Comparison of ENCODE assay signal across 20 mouse cellular contexts in the genomic region with DNA sequence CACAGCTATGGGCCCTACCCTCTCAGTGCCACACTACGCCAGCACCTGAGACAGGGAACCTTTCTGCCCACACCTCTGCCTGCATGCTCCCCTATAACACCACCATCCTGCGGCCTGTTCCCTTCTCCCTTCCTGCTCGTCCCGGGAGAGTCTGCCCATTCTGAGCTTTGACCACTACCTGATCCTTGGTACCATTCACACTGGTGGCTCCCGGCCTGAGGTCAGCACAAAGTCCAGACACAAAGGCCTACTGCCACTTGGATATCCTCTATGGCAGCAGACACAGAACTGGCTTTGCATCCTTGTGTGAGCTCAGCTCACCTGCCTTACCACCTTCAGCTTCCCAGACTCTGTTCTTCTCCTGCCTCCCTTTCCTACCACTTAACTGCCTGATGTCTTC. TPM values are rescaled to one million over a fixed set of nuclear protein-coding genes. Genes with fewer than 3 reads are reported as not detected.
DNase-seq lines count a peak whose midpoint lies in the region; ATAC-seq and TF ChIP-seq lines count a peak whose summit lies in the region.
"Had no signal": no experiment of that assay in that cellular context is flagged by ENCODE, and none has a peak within 500 bp of the region (broad histone marks: within the 10 kb centered on the region; RNA-seq: fewer than 3 reads in every experiment).

No protein-coding gene starts in this region.

- H3K4me2 ChIP-seq in intestine, postnatal 0 days (replicated peaks; ENCODE audit: low read depth): no peak overlapping the region
- no peak overlapping the region for H3K4me2 ChIP-seq in intestine, embryonic 15.5 days (replicated peaks)
- H3K4me2 ChIP-seq in kidney, embryonic 16.5 days (replicated peaks; ENCODE audit: low read depth, low read length): no peak overlapping the region
- H3K4me2 ChIP-seq in kidney, postnatal 0 days (ENCODE audit: low read length): no peak overlapping the region
- H3K4me2 ChIP-seq: embryonic facial prominence, embryonic 12.5 days; forebrain, embryonic 12.5 days; heart, embryonic 11.5 days; heart, embryonic 15.5 days had no signal

- H3K4me3 ChIP-seq in intestine, postnatal 0 days (ENCODE audit: low read depth, low read length): no peak overlapping the region
- no peak overlapping the region for H3K4me3 ChIP-seq in intestine, embryonic 15.5 days (replicated peaks)
- H3K4me3 ChIP-seq in kidney, embryonic 16.5 days (ENCODE audit: low read length): no peak overlapping the region
- no peak overlapping the region for H3K4me3 ChIP-seq in kidney, postnatal 0 days (replicated peaks; ENCODE audit: low read depth, low read length)
- H3K4me3 ChIP-seq in forebrain, embryonic 10.5 days: no peak overlapping the region
- H3K4me3 ChIP-seq: embryonic facial prominence, embryonic 12.5 days; forebrain, embryonic 12.5 days; heart, adult 2 months; heart, embryonic 15.5 days had no signal

- peaks cover 94% of the 10 kb centered on the region for H3K36me3 ChIP-seq in intestine, postnatal 0 days (ENCODE audit: control insufficient read depth, insufficient read depth)
- H3K36me3 ChIP-seq in intestine, embryonic 15.5 days: peaks cover 51% of the 10 kb centered on the region
- H3K36me3 ChIP-seq in kidney, embryonic 16.5 days (ENCODE audit: insufficient read depth, low read length): peaks cover 77% of the 10 kb centered on the region
- peaks cover 62% of the 10 kb centered on the region for H3K36me3 ChIP-seq in kidney, postnatal 0 days (ENCODE audit: insufficient read depth, low read length)
- H3K36me3 ChIP-seq in forebrain, embryonic 10.5 days (replicated peaks): peaks cover 100% of the 10 kb centered on the region

- peak overlapping the region; percentile 35; the same call in 1 of the 2 replicates for H3K27ac ChIP-seq in intestine, postnatal 0 days (ENCODE audit: low read depth, low read length)
- no peak overlapping the region for H3K27ac ChIP-seq in intestine, embryonic 15.5 days
- H3K27ac ChIP-seq in kidney, embryonic 16.5 days (ENCODE audit: low read length): no peak overlapping the region
- 0 out of 2 replicates have a peak overlapping the region, but pooled peaks have one; percentile 25 for H3K27ac ChIP-seq in kidney, postnatal 0 days
- no peak overlapping the region for H3K27ac ChIP-seq in forebrain, embryonic 10.5 days
- H3K27ac ChIP-seq: embryonic facial prominence, embryonic 12.5 days; forebrain, embryonic 12.5 days; heart, adult 2 months; heart, embryonic 15.5 days had no signal

- H3K9ac ChIP-seq in intestine, postnatal 0 days (ENCODE audit: low read depth, low read length): no peak overlapping the region
- H3K9ac ChIP-seq in intestine, embryonic 15.5 days: no peak overlapping the region
- H3K9ac ChIP-seq in kidney, embryonic 16.5 days (replicated peaks; ENCODE audit: low read length): no peak overlapping the region
- no peak overlapping the region for H3K9ac ChIP-seq in kidney, postnatal 0 days (ENCODE audit: low read depth, low read length)
- H3K9ac ChIP-seq: embryonic facial prominence, embryonic 12.5 days; forebrain, embryonic 12.5 days; heart, embryonic 15.5 days had no signal

- no peaks in the 10 kb centered on the region for H3K27me3 ChIP-seq in intestine, postnatal 0 days (replicated peaks; ENCODE audit: control insufficient read depth, insufficient read depth, low read length)
- H3K27me3 ChIP-seq in intestine, embryonic 15.5 days (replicated peaks): no peaks in the 10 kb centered on the region
- no peaks in the 10 kb centered on the region for H3K27me3 ChIP-seq in kidney, embryonic 16.5 days (ENCODE audit: insufficient read depth, low read length)
- H3K27me3 ChIP-seq in kidney, postnatal 0 days (ENCODE audit: insufficient read depth, low read length): no peaks in the 10 kb centered on the region
- no peaks in the 10 kb centered on the region for H3K27me3 ChIP-seq in forebrain, embryonic 10.5 days (ENCODE audit: poor library complexity, severe bottlenecking)
- H3K27me3 ChIP-seq: embryonic facial prominence, embryonic 12.5 days; forebrain, embryonic 12.5 days; heart, embryonic 15.5 days had no signal

- DNase-seq in kidney, adult 8-10 months: peak; percentile 75 to 81
- no peak for DNase-seq in kidney, postnatal 0 days (ENCODE audit: low spot score)
- peak; percentile 77 to 82 for DNase-seq in kidney, postnatal 36 days
- DNase-seq in forebrain, embryonic 10.5 days (ENCODE audit: extremely low spot score, low spot score): no peak
- DNase-seq in lung, postnatal 10 days: no peak
- DNase-seq: adrenal gland, postnatal 14 days; cerebellum, adult 11-12 months; cerebellum, adult 9-10 months; cerebellum, postnatal 25 days; gastrocnemius, postnatal 14 days; heart, adult 2 months; heart, postnatal 14 days had no signal

- H3K4me1 ChIP-seq in intestine, postnatal 0 days (replicated peaks; ENCODE audit: control insufficient read depth, insufficient read depth, low read length): no peaks in the 10 kb centered on the region
- no peaks in the 10 kb centered on the region for H3K4me1 ChIP-seq in intestine, embryonic 15.5 days (replicated peaks)
- no peaks in the 10 kb centered on the region for H3K4me1 ChIP-seq in kidney, embryonic 16.5 days (ENCODE audit: insufficient read depth, low read length)
- H3K4me1 ChIP-seq in kidney, postnatal 0 days (replicated peaks; ENCODE audit: insufficient read depth, low read length): no peaks in the 10 kb centered on the region
- H3K4me1 ChIP-seq in forebrain, embryonic 10.5 days: no peaks in the 10 kb centered on the region
- H3K4me1 ChIP-seq: embryonic facial prominence, embryonic 12.5 days; forebrain, embryonic 12.5 days; heart, embryonic 15.5 days had no signal

- no peak for TF ChIP-seq CTCF in intestine, postnatal 0 days (IDR thresholded peaks at IDR 0.05; ENCODE audit: low read depth)
- no peak for TF ChIP-seq CTCF in kidney, postnatal 0 days (IDR thresholded peaks at IDR 0.05; ENCODE audit: low read depth)

- 0 out of 2 replicates have a peak, but pooled peaks have one; percentile 19 for ATAC-seq in intestine, postnatal 0 days
- no peak for ATAC-seq in intestine, embryonic 15.5 days
- ATAC-seq in kidney, embryonic 16.5 days (ENCODE audit: low FRiP score, low TSS enrichment): no peak
- ATAC-seq in kidney, postnatal 0 days (replicated peaks; ENCODE audit: low FRiP score, low read depth): no peak
- ATAC-seq: forebrain, embryonic 16.5 days had no signal

- 65% methylated on average over 5 of the region's 5 CpGs for WGBS in intestine, postnatal 0 days
- WGBS in intestine, embryonic 15.5 days: 87% methylated on average over 5 of the region's 5 CpGs
- 87% methylated on average over 5 of the region's 5 CpGs for WGBS in kidney, embryonic 16.5 days
- WGBS in kidney, postnatal 0 days: 84% methylated on average over 5 of the region's 5 CpGs
- 88% methylated on average over 5 of the region's 5 CpGs for WGBS in forebrain, embryonic 10.5 days

- H3K9me3 ChIP-seq in intestine, postnatal 0 days (ENCODE audit: control insufficient read depth): no peaks in the 10 kb centered on the region
- H3K9me3 ChIP-seq in intestine, embryonic 15.5 days: no peaks in the 10 kb centered on the region
- H3K9me3 ChIP-seq in kidney, embryonic 16.5 days (ENCODE audit: low read length): no peaks in the 10 kb centered on the region
- no peaks in the 10 kb centered on the region for H3K9me3 ChIP-seq in kidney, postnatal 0 days (replicated peaks; ENCODE audit: low read length)
- H3K9me3 ChIP-seq in forebrain, embryonic 10.5 days: no peaks in the 10 kb centered on the region
- H3K9me3 ChIP-seq: embryonic facial prominence, embryonic 12.5 days; forebrain, embryonic 12.5 days; heart, embryonic 15.5 days had no signal

RNA-seq across cellular contexts. Expression of a gene that starts 38.7 kb away (rescaled TPM):
- polyA plus RNA-seq in intestine, postnatal 0 days (2015; fragmentation: Nextera tagmentation; extraction: Ambion mirVana): 11.6 and 13.1 TPM in 2 replicates
- 24.7 and 25.2 TPM in 2 replicates for polyA plus RNA-seq in intestine, embryonic 15.5 days (2015; fragmentation: Nextera tagmentation; extraction: Ambion mirVana)
- 40.5 and 40.9 TPM in 2 replicates for polyA plus RNA-seq in kidney, embryonic 16.5 days (2015; fragmentation: Nextera tagmentation; extraction: Ambion mirVana)
- polyA plus RNA-seq in kidney, postnatal 0 days (2015; fragmentation: Nextera tagmentation; extraction: Ambion mirVana): 32.2 and 32.8 TPM in 2 replicates
- polyA plus RNA-seq in forebrain, embryonic 10.5 days (2016; fragmentation: Nextera tagmentation; extraction: Ambion mirVana): 30.3 and 32.9 TPM in 2 replicates

Comparison
In these comparisons a context has a peak if more than half of its experiments do, and no peak if none do; other contexts are left out.
1. H3K27ac ChIP-seq: peak in intestine, postnatal 0 days (single experiment) and kidney, postnatal 0 days (single experiment); none in intestine, embryonic 15.5 days (single experiment), kidney, embryonic 16.5 days (single experiment) and forebrain, embryonic 10.5 days (single experiment).
2. DNase-seq: peak in kidney, adult 8-10 months (2 of 2) and kidney, postnatal 36 days (2 of 2); none in kidney, postnatal 0 days (single experiment), forebrain, embryonic 10.5 days (single experiment) and lung, postnatal 10 days (single experiment).